Mouse (Mus musculus) olfactory bulb, adult 2 months (tissue): Measurements from ENCODE around the gene Ubr7. TPM values are rescaled to one million over a fixed set of nuclear protein-coding genes. Genes with fewer than 3 reads are reported as not detected.

Source experiments
- H3K27ac ChIP-seq: fragments of 200-500 bp; 2 replicates; pipeline ENCODE4 v1.5.1; 2012; ENCODE audit warnings: low read depth, low read length; ENCODE audit not compliant: insufficient read depth
- H3K4me1 ChIP-seq: fragments of 200-500 bp; 2 replicates; pipeline ENCODE4 v1.6.1; 2012; ENCODE audit warnings: low read length; ENCODE audit not compliant: control insufficient read depth, insufficient read depth
- H3K4me3 ChIP-seq: fragments of 200-500 bp; 2 replicates; pipeline ENCODE4 v1.5.1; 2012; ENCODE audit warnings: mild to moderate bottlenecking, low read depth, low read length, moderate library complexity; ENCODE audit not compliant: insufficient read depth
- CTCF ChIP-seq: fragments of 200-500 bp; IDR thresholded peaks from 2 replicates; pipeline ENCODE4 v1.5.1; 2012; ENCODE audit warnings: low read depth, mild to moderate bottlenecking, low read length, moderate library complexity; ENCODE audit not compliant: insufficient read depth
- POLR2A ChIP-seq: fragments of 200-500 bp; IDR thresholded peaks from 2 replicates; pipeline ENCODE4 v1.6.1; 2012; ENCODE audit warnings: mild to moderate bottlenecking, low read depth, low read length, moderate library complexity; ENCODE audit not compliant: insufficient read depth
- WGBS: fragments of 180-500 bp; shearing (Covaris S2); methylation state at CpG from one replicate; pipeline ENCODE4 v1.1.7; 2018; 5-methylcytosine and 5-hydroxymethylcytosine counted together
- polyA plus RNA-seq: library from polyadenylated mRNA; stranded (reverse); fragments of >200 nt; gene quantifications from 2 replicates; pipeline ENCODE4 v1.2.4, GENCODE M21; 2012; ENCODE audit warnings: low replicate concordance; ENCODE audit not compliant: missing spikeins, insufficient read depth, insufficient read length

Gene Ubr7
- polyA plus RNA-seq, 1 experiment = not detected

DNA sequence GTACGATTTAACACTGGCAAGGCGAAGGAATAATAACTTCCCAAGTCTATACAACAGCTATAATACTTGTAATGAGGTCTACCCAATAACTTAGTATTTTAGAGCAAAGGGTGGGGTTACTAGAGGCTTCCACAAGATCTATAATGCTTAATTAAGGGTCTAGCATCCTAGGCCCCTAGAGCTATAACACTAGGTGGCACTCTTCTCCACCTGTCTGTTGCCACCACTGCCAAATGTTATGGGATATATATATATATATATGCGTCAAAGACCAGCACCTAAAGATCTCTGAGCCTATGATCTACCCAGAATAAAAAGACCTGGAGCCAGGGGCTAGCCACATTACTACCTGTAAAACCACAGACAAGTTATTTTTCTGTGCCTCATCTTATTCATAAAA is 17.5 kb upstream of the Ubr7 start:
- H3K27ac ChIP-seq = no peak overlapping the region
- no peak overlapping the region for H3K4me3 ChIP-seq
- 65% methylated on average over 3 of the region's 3 CpGs for WGBS
- peaks cover 3% of the 10 kb centered on the region for H3K4me1 ChIP-seq
- TF ChIP-seq CTCF (no peak), POLR2A (no peak)

DNA sequence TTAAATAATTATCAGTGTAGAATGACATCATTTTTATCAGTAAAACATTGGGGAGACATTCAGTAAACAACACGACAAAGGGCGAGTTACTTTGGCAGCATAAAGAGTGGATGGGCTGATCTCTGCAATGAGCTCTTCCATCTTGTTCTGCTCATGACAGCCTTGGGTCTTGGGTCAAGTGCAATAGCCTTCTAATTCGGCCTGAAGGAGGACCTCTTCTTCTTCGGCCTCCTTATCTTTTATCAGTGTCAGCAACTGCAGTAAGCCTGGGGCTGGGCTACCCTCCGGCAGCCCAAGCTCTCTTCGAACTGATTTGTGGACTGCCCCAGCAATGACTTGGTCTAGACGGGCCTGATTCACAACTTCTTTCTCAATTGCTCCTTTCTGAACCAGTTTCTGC is 15.7 kb upstream of the Ubr7 start:
- 0 out of 2 replicates have a peak overlapping the region, but pooled peaks have one; percentile 5 for H3K4me3 ChIP-seq
- no peak overlapping the region for H3K27ac ChIP-seq
- 90% methylated on average over 7 of the region's 7 CpGs for WGBS
- TF ChIP-seq POLR2A = no peak
- no peak for TF ChIP-seq CTCF
- H3K4me1 ChIP-seq = peaks cover 3% of the 10 kb centered on the region

DNA sequence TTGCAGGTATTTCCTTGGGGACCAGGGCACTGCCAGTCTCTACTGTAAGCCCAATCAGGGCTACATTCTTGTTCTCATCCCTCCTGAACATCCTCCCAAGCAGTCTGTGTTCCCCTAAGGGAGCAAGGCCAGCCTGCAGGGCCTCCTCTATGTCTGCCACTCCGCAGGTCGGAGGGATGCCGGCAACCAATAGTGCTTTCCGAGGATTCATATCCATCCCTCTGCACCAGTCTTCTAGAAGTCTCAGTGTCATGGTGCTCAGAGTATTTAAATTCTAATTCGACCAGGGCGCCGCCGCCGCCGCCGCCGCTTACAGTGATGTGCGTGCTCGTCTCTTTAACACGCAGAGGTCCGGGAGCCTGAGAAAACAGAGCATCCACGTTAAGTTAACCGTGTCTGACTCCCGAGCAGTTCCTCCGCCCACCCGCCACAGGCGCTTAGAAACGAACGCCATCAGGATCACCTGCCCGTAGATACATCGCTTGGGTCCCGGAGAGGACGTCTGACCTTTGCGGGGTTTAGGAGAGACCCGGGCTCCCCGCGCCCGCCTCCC is 14.7 kb upstream of the Ubr7 start:
- Histone ChIP-seq H3K4me3 (peak overlapping the region; percentile 81), H3K27ac (peak overlapping the region; percentile 85), H3K4me1 (peaks cover 3% of the 10 kb centered on the region)
- under 1% methylated on average over 33 of the region's 33 CpGs for WGBS
- TF ChIP-seq POLR2A (no peak), CTCF (0 out of 2 replicates have a peak, but pooled peaks have one; percentile 3)

DNA sequence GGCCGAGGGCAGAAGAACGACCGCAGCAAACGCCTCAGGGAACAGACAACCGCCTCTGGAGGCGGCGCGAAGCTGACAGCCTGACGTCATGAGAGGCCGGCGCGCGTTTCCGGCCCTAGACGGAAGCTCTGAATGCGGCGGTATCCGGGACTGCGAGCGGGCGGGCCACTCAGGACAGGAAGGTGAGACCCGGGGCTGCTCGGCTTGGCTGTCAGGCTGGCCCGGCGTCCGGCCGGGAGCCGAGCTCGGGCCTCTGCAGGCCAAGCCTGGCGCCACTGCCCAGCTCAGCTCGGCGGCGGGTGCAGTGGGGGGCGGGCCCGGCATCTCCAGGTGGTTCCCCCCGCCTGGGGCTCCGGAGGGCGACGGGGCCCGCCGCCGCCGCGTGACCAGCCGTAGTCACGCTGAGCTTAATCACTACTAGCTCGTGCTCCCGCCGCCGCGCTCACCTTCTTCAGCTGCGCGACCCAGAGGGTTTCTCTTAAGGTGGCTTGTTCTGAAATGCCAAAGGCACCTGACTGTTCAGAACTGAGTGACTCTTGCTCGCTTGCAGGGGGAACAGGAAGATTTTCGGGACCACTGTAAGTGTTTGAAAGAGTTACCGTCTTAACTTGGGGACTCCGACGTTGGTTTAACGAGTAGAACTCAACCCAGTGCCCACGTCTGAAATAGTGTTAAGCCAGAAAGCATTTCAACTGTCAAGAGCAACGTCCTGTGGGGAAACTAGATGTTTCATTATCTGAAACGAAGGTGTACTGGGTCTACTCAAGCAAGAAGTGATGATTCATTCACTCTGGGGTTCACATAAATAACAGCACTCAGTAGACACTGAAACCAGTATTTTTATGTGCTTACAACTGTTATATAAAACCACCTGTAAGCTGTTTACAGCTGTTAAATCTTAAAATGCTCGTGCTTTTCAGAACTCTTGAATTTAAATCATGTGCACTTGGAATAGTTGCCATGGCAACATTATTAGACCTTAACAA is 13.9 kb upstream of the Ubr7 start, which contains the start of the genes Moap1 and Tmem251:
Moap1 (minus strand) TSS at position 73 of the 986 bp plus-strand sequence.
Tmem251 (plus strand) TSS at position 174 of the 986 bp plus-strand sequence.
- WGBS = under 1% methylated on average over 62 of the region's 63 CpGs

DNA sequence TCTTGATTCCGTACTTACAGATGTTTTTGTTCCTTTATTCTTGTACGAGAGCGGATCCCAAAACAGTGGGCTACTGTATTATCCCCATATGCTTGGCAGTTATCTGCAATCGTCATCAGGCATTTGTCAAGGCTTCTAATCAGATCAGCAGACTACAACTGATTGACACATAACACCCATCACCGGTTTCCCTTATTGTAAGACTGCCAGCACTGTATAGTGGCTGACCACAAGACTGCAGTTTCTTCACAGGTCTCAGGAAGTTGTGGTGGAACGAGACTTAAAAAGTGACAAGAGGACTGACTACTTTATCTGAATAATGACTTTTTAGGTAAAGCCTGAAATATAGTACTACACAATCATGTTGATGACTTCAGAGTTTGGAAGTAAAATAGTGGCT is 12.9 kb upstream of the Ubr7 start:
- WGBS = 44% methylated on average over 6 of the region's 6 CpGs
- no peak overlapping the region for H3K27ac ChIP-seq
- TF ChIP-seq POLR2A = no peak
- no peak for TF ChIP-seq CTCF
- peaks cover 3% of the 10 kb centered on the region for H3K4me1 ChIP-seq
- H3K4me3 ChIP-seq = no peak overlapping the region

More for the DNA sequence above, 13.9 kb upstream of the Ubr7 start, which contains the start of the genes Moap1 and Tmem251:
- TF ChIP-seq POLR2A (peak; percentile 85), CTCF (no peak; the same call in 1 of the 2 replicates)
- H3K27ac ChIP-seq = peak within 1 kb of the TSS; percentile 85
- peaks cover 3% of the 10 kb centered on the region for H3K4me1 ChIP-seq
- H3K4me3 ChIP-seq = peak within 1 kb of the TSS; percentile 81

DNA sequence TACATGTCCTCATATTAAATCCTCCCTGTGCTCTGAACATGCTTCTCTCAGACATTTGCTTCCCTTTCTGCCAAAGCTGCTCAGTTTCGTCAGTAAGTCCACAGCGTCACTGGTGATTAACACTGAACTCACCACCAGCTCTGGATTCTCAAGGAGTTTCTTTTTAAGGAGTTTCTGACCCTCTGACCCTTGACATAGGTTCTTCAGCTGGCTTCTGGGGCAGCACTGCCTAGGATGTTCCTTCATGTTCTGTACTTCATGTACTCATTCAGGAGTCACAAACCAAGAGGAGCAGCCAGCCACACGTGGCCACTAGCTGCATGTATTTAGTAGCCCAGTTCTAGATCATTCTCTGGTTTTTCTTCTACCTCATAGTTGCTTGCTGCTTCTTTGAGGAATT is 9.5 kb upstream of the Ubr7 start:
- TF ChIP-seq POLR2A = no peak
- TF ChIP-seq CTCF = no peak
- H3K27ac ChIP-seq = no peak overlapping the region
- no peak overlapping the region for H3K4me3 ChIP-seq
- H3K4me1 ChIP-seq = no peaks in the 10 kb centered on the region
- WGBS = 85% methylated on average over 3 of the region's 3 CpGs

DNA sequence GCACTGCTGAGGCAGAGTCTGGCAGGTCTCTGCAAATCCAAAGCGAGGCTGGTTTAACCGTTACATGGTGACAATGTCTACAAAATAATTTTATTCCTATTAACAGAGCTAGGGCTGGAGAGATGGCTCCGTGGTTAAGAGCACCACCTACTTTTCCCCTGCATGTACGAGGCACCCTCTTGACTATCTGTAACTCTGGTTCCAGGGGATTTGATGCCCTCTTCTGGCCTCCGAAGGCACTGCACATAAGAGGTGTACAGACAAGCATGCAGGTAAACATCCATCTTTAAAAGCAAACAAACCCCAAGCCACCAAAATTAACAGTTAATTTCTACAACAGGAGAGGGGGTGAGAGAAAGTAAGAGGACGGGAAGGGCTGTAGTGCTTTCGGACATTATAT is 1.5 kb upstream of the Ubr7 start:
- Histone ChIP-seq H3K4me3 (no peak overlapping the region), H3K27ac (no peak overlapping the region), H3K4me1 (peaks cover 8% of the 10 kb centered on the region)
- 79% methylated on average over 7 of the region's 7 CpGs for WGBS
- TF ChIP-seq POLR2A (no peak), CTCF (no peak)

DNA sequence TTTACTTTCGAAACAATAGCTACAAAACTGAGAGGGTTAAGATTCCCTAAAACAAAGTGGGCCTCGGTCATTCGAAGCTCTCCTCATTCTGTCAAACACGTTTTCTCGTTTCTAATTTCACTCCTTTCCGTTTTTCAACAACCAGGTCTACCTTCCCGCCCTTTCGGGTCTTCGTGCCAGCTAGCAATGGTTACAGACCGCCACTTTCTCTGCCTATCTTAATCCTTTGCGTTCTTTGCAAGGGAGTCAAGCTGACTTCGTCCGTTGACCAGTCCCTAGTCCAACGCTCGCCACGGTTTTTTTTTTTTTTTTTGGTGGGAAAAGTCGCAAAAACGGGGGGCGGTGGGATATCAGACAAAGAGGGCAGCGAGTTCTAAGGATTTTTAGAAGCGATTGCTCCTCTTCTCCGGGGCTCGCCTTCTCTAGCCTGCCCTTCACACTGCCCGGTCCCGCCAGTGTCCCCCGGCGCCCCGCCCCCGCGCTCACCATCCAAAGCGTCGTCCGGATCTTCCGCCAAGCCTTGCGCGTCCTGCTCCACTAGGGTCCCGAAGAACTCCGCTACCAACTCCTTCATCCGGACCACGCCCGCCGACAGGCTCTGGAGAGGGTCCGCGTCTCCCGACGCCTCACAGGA is 595 bp upstream of the Ubr7 start:
- Histone ChIP-seq H3K4me3 (peak overlapping the region; percentile 81), H3K27ac (peak overlapping the region; percentile 42; the same call in 1 of the 2 replicates), H3K4me1 (peaks cover 8% of the 10 kb centered on the region)
- TF ChIP-seq CTCF (no peak), POLR2A (no peak)
- 2% methylated on average over 46 of the region's 46 CpGs for WGBS
